Mouse (Mus musculus) liver, embryonic 14.5 days (tissue): ENCODE data around the gene Bcas3.

Source experiments
- CTCF ChIP-seq: IDR thresholded peaks from 2 replicates; pipeline ENCODE4 v1.5.1; 2016; ENCODE audit warnings: antibody characterized with exemption, low read depth, control low read depth
- EP300 ChIP-seq: IDR thresholded peaks from 2 replicates; pipeline ENCODE4 v1.6.1; 2016; ENCODE audit warnings: antibody characterized with exemption, low read depth

- TF ChIP-seq CTCF (no peak), EP300 (no peak)
These were observed 338.3 kb downstream of the Bcas3 start for GRCm38 (mm10) chr11:85691285-85691684.
